Mouse (Mus musculus) MEL (cell line): ENCODE measurements at regions not wholly inside any gene's neighbourhood (a gene's known extent, or its start where the extent isn't known, plus 50 kb on each side); places are given as distances from the start of the nearest gene placed in this dataset.

ENCODE experiments used
- CTCF ChIP-seq, 3 experiments: IDR thresholded peaks in 2 of 3; conservative IDR thresholded peaks in 1 of 3; 2 replicates each; pipeline ENCODE4 v1.5.1; 2011 to 2012; ENCODE audit warnings: low read length in 3 of 3, low read depth in 2 of 3, mild to moderate bottlenecking in 2 of 3, improper control_type of control experiment in 1 of 3, inconsistent platforms in 1 of 3, mixed read lengths in 1 of 3, moderate library complexity in 1 of 3; ENCODE audit not compliant: control insufficient read depth in 1 of 3, insufficient read depth in 1 of 3, poor library complexity in 1 of 3, severe bottlenecking in 1 of 3
- MAFK ChIP-seq: IDR thresholded peaks from 2 replicates; pipeline ENCODE4 v1.6.1; 2011; ENCODE audit warnings: low read depth, mild to moderate bottlenecking, low read length, improper control_type of control experiment, borderline replicate concordance
- USF2 ChIP-seq, 2 experiments: IDR thresholded peaks; 2 replicates each; pipeline ENCODE4 v1.6.1; 2011 to 2012; ENCODE audit warnings: improper control_type of control experiment in 2 of 2, low read length in 2 of 2, borderline replicate concordance in 1 of 2, inconsistent platforms in 1 of 2, low read depth in 1 of 2, mild to moderate bottlenecking in 1 of 2; ENCODE audit not compliant: insufficient read depth in 1 of 2
- ZNF384 ChIP-seq: IDR thresholded peaks from 2 replicates; pipeline ENCODE4 v1.6.1; 2012; ENCODE audit warnings: low read depth, mild to moderate bottlenecking, inconsistent platforms, low read length, improper control_type of control experiment

GRCm38 (mm10) chr3:150846029-150846428 is 591.7 kb upstream of the Adgrl4 start:
- TF ChIP-seq ZNF384 (no peak), CTCF (IDR thresholded peaks at IDR 0.05 in 2 of 3, conservative IDR thresholded peaks at IDR 0.05 in 1 of 3; ENCODE audit: control insufficient read depth in 1 of 3, insufficient read depth in 1 of 3, low read depth in 2 of 3, low read length in 3 of 3, poor library complexity in 1 of 3, severe bottlenecking in 1 of 3) (no peak), MAFK (no peak), USF2 (IDR thresholded peaks at IDR 0.05; ENCODE audit: borderline replicate concordance in 1 of 2, insufficient read depth in 1 of 2, low read depth in 1 of 2, low read length in 2 of 2) (no peak)
